8 mouse cellular contexts compared by ENCODE assay signal in the genomic region with DNA sequence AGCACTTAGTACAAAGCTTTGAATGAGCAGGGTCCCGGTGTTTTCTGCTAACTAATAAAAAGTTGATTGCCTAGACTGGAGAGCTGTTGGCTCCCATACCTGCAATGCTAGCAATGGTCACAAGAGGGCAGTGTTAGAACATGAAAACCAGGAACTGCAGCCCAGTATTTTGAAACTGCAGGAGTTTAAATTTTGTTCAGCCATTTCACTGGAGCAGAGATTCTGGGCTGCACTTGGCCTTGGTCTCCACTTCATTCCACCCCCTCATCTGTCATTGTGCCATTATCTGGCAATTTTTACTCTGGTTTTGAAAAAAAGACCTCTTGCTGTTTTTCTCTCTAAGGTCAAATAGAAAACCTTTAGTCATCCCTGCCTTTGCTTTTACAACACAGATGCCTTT. TPM values are rescaled to one million over a fixed set of nuclear protein-coding genes. Genes with fewer than 3 reads are reported as not detected.
DNase-seq lines count a peak whose midpoint lies in the region; ATAC-seq and TF ChIP-seq lines count a peak whose summit lies in the region.

No protein-coding gene starts in this region.

- peak; percentile 74 for DNase-seq in liver
- DNase-seq in cerebellum, postnatal 25 days = peak; percentile 86 to 91
- DNase-seq in gastrocnemius, adult 2 months = peak; percentile 82
- peak; percentile 78 for DNase-seq in kidney, adult 2 months
- DNase-seq in limb, embryonic 10.5 days (ENCODE audit: low spot score) = peak; percentile 88
- DNase-seq in spleen, postnatal 36 days (ENCODE audit: low spot score in 2 of 2) = peak; percentile 54 to 60

- no peak overlapping the region for H3K27ac ChIP-seq in liver, embryonic 12.5 days
- H3K27ac ChIP-seq in gastrocnemius, adult 2 months = peak overlapping the region; percentile 82
- no peak overlapping the region for H3K27ac ChIP-seq in kidney, adult 2 months (ENCODE audit: insufficient read depth, low read depth, low read length)
- H3K27ac ChIP-seq in limb, embryonic 10.5 days = no peak overlapping the region

- no peak overlapping the region for H3K9ac ChIP-seq in liver, embryonic 12.5 days

- no peaks in the 10 kb centered on the region for H3K4me1 ChIP-seq in liver, embryonic 12.5 days
- no peaks in the 10 kb centered on the region for H3K4me1 ChIP-seq in kidney, adult 2 months (ENCODE audit: control insufficient read depth, insufficient read depth, low read length)
- H3K4me1 ChIP-seq in limb, embryonic 10.5 days = peaks cover 10% of the 10 kb centered on the region

- H3K27me3 ChIP-seq in liver, embryonic 12.5 days (replicated peaks) = no peaks in the 10 kb centered on the region
- no peaks in the 10 kb centered on the region for H3K27me3 ChIP-seq in kidney, adult 2 months (replicated peaks; ENCODE audit: control insufficient read depth, insufficient read depth, low read length)
- 0 out of 2 replicates have a peak, but pooled peaks cover 3% of the 10 kb centered on the region for H3K27me3 ChIP-seq in limb, embryonic 10.5 days (ENCODE audit: low read depth, poor library complexity, severe bottlenecking)

- no peaks in the 10 kb centered on the region for H3K36me3 ChIP-seq in liver, embryonic 12.5 days
- H3K36me3 ChIP-seq in kidney, adult 2 months (ENCODE audit: control insufficient read depth, insufficient read depth, low read length) = no peaks in the 10 kb centered on the region
- no peaks in the 10 kb centered on the region for H3K36me3 ChIP-seq in limb, embryonic 10.5 days

- H3K9me3 ChIP-seq in liver, embryonic 12.5 days (replicated peaks) = no peaks in the 10 kb centered on the region
- H3K9me3 ChIP-seq in limb, embryonic 10.5 days (replicated peaks) = no peaks in the 10 kb centered on the region

- H3K4me3 ChIP-seq in liver, embryonic 12.5 days = no peak overlapping the region
- peak overlapping the region; percentile 68 for H3K4me3 ChIP-seq in gastrocnemius, adult 2 months
- no peak overlapping the region for H3K4me3 ChIP-seq in kidney, adult 2 months (ENCODE audit: insufficient read depth, low read depth, low read length)
- no peak overlapping the region for H3K4me3 ChIP-seq in limb, embryonic 10.5 days

- intact Hi-C loops in gastrocnemius, adult 2 months (cut with DNase I) = loop anchor here (1.0 to 10.0 kb wide), 3 partner anchors 111 to 1247 kb away; no protein-coding TSS in a partner anchor

- TF ChIP-seq POLR2A in kidney, adult 2 months (IDR thresholded peaks at IDR 0.05; ENCODE audit: low read depth, low read length) = no peak

- no peak for ATAC-seq in liver, embryonic 12.5 days
- ATAC-seq in monocyte, adult 5-6 weeks (replicated peaks; ENCODE audit: insufficient number of reproducible peaks, low FRiP score, low TSS enrichment, poor library complexity, severe bottlenecking) = 0 out of 2 replicates have a peak, but pooled peaks have one; percentile 45

- 32% methylated on average over 1 of the region's 1 CpGs for WGBS in liver, embryonic 12.5 days (ENCODE audit: insufficient replicate concordance)
- WGBS in kidney, adult 2 months = 2% methylated on average over 1 of the region's 1 CpGs
- WGBS in limb, embryonic 10.5 days = 25% methylated on average over 1 of the region's 1 CpGs

- no peak overlapping the region for H3K4me2 ChIP-seq in liver, embryonic 12.5 days

- peak; percentile 94 for TF ChIP-seq CTCF in gastrocnemius, adult 2 months (IDR thresholded peaks at IDR 0.05)
- peak; percentile 74 for TF ChIP-seq CTCF in kidney, adult 2 months (conservative IDR thresholded peaks at IDR 0.05; ENCODE audit: insufficient read depth, insufficient read length, low read depth, low read length)

RNA-seq across cellular contexts. Expression of a gene that starts 57.2 kb away (rescaled TPM):
- 3.6 and 3.8 TPM in 2 replicates for polyA plus RNA-seq in liver, embryonic 12.5 days (2016; fragmentation: Nextera tagmentation; extraction: Ambion mirVana)
- total RNA-seq in gastrocnemius, adult 2 months (2021) = 1 to 10 TPM; 1.8 to 3.2 TPM
- polyA plus RNA-seq in kidney, adult 2 months (2012; rRNA removed) = 6.2 and 6.4 TPM in 2 replicates
- 1.6 TPM in 2 replicates for polyA plus RNA-seq in limb, embryonic 10.5 days (2016; fragmentation: Nextera tagmentation; extraction: Ambion mirVana)
- 2.1 to 4.4 TPM (median 3.8 TPM) in 3 replicates for total RNA-seq in monocyte, adult 5-6 weeks (2017)
